In genomic region chr15:80107575-80107974, GRCm38 (mm10) we compare ENCODE assay signal across 32 mouse cellular contexts. TPM values are rescaled to one million over a fixed set of nuclear protein-coding genes. Genes with fewer than 3 reads are reported as not detected.
DNase-seq lines count a peak whose midpoint lies in the region; ATAC-seq and TF ChIP-seq lines count a peak whose summit lies in the region.
"Had no signal": no experiment of that assay in that cellular context is flagged by ENCODE, and none has a peak within 500 bp of the region (broad histone marks: within the 10 kb centered on the region; RNA-seq: fewer than 3 reads in every experiment).

No protein-coding gene starts in this region.

- TF ChIP-seq CTCF in liver, embryonic 14.5 days (IDR thresholded peaks at IDR 0.05; ENCODE audit: low read depth): 0 out of 2 replicates have a peak, but pooled peaks have one; percentile 9
- peak; percentile 40 for TF ChIP-seq CTCF in ES-Bruce4 (IDR thresholded peaks at IDR 0.05; ENCODE audit: low read depth, low read length)

- H3K9ac ChIP-seq in liver, embryonic 14.5 days (replicated peaks): no peak overlapping the region
- H3K9ac ChIP-seq in ES-Bruce4 (ENCODE audit: low read depth, poor library complexity, severe bottlenecking) (no peak overlapping the region), ES-E14 (ENCODE audit: insufficient read depth, low read depth, low read length, poor library complexity, severe bottlenecking) (peak overlapping the region; percentile 49)
- H3K9ac ChIP-seq in kidney, embryonic 16.5 days (replicated peaks; ENCODE audit: low read length): no peak overlapping the region
- H3K9ac ChIP-seq: embryonic facial prominence, embryonic 13.5 days; forebrain, embryonic 15.5 days; hindbrain, embryonic 14.5 days; kidney, embryonic 15.5 days; liver, embryonic 15.5 days; midbrain, embryonic 12.5 days had no signal

- in situ Hi-C loops in ES-E14 (cut with MboI; ENCODE audit: low sequenced_read_pairs in 2 of 2, unreplicated experiment in 2 of 2): no loop called here

- no peak for TF ChIP-seq EP300 in liver, embryonic 14.5 days (IDR thresholded peaks at IDR 0.05; ENCODE audit: low read depth)
- TF ChIP-seq EP300 in ES-Bruce4 (IDR thresholded peaks at IDR 0.05; ENCODE audit: insufficient read depth, low read depth, low read length): no peak

- no peaks in the 10 kb centered on the region for H3K36me3 ChIP-seq in liver, embryonic 14.5 days (replicated peaks; ENCODE audit: control insufficient read depth, insufficient read depth, low read depth)
- H3K36me3 ChIP-seq in ES-Bruce4 (ENCODE audit: control insufficient read depth, insufficient read depth, low read length, poor library complexity, severe bottlenecking) (no peaks in the 10 kb centered on the region), ES-E14 (ENCODE audit: control insufficient read depth, insufficient read depth, low read length, poor library complexity, severe bottlenecking) (peaks cover 10% of the 10 kb centered on the region), macrophage (ENCODE audit: inconsistent target) (peaks cover 14% of the 10 kb centered on the region)
- H3K36me3 ChIP-seq in kidney, embryonic 16.5 days (ENCODE audit: insufficient read depth, low read length): no peaks in the 10 kb centered on the region
- H3K36me3 ChIP-seq: embryonic facial prominence, embryonic 13.5 days; forebrain, embryonic 10.5 days; kidney, embryonic 15.5 days; liver, embryonic 15.5 days had no signal

- no peak overlapping the region for H3K4me3 ChIP-seq in liver, embryonic 14.5 days (ENCODE audit: insufficient read depth in 1 of 2, low read depth in 2 of 2, low read length in 2 of 2)
- H3K4me3 ChIP-seq in ES-Bruce4 (ENCODE audit: low read depth, low read length): no peak overlapping the region
- no peak overlapping the region for H3K4me3 ChIP-seq in ES-E14 (ENCODE audit: insufficient read depth in 1 of 2, low read depth in 1 of 2, low read length in 2 of 2, poor library complexity in 1 of 2, severe bottlenecking in 1 of 2)
- no peak overlapping the region for H3K4me3 ChIP-seq in macrophage (ENCODE audit: inconsistent target)
- no peak overlapping the region for H3K4me3 ChIP-seq in kidney, embryonic 16.5 days (ENCODE audit: low read length)
- H3K4me3 ChIP-seq: embryonic facial prominence, embryonic 13.5 days; forebrain, embryonic 10.5 days; forebrain, embryonic 15.5 days; gastrocnemius, adult 2 months; kidney, embryonic 15.5 days; liver, embryonic 15.5 days; megakaryocyte, embryonic 14.5 days; midbrain, embryonic 12.5 days had no signal

- no peak overlapping the region for H3K27ac ChIP-seq in liver, embryonic 14.5 days
- H3K27ac ChIP-seq in ES-Bruce4 (ENCODE audit: insufficient read depth, low read length) (no peak overlapping the region), ES-E14 (ENCODE audit: insufficient read depth, low read depth, low read length, poor library complexity, severe bottlenecking) (peak overlapping the region; percentile 36), macrophage (peak overlapping the region; percentile 96)
- H3K27ac ChIP-seq in kidney, embryonic 16.5 days (ENCODE audit: low read length): no peak overlapping the region
- H3K27ac ChIP-seq: embryonic facial prominence, embryonic 13.5 days; forebrain, embryonic 10.5 days; forebrain, embryonic 15.5 days; gastrocnemius, adult 2 months; hindbrain, embryonic 14.5 days; kidney, embryonic 15.5 days; liver, embryonic 15.5 days; midbrain, embryonic 12.5 days had no signal

- H3K4me1 ChIP-seq in liver, embryonic 14.5 days (replicated peaks; ENCODE audit: control insufficient read depth in 2 of 2, insufficient read depth in 2 of 2, low read length in 1 of 2): peaks cover 6 to 9% of the 10 kb centered on the region in 2 experiments
- peaks cover 4% of the 10 kb centered on the region for H3K4me1 ChIP-seq in ES-Bruce4 (ENCODE audit: control insufficient read depth, insufficient read depth, low read length)
- peaks cover 4 to 33% of the 10 kb centered on the region in 2 experiments; a peak in 3 of 4 replicates for H3K4me1 ChIP-seq in ES-E14 (ENCODE audit: control insufficient read depth in 2 of 2, insufficient read depth in 2 of 2, low read length in 2 of 2, poor library complexity in 1 of 2)
- no peaks in the 10 kb centered on the region for H3K4me1 ChIP-seq in kidney, embryonic 16.5 days (ENCODE audit: insufficient read depth, low read length)
- H3K4me1 ChIP-seq: embryonic facial prominence, embryonic 13.5 days; forebrain, embryonic 15.5 days; kidney, embryonic 15.5 days had no signal

- H3K4me2 ChIP-seq in liver, embryonic 14.5 days (ENCODE audit: low read depth): no peak overlapping the region
- H3K4me2 ChIP-seq in kidney, embryonic 16.5 days (replicated peaks; ENCODE audit: low read depth, low read length): no peak overlapping the region
- H3K4me2 ChIP-seq: embryonic facial prominence, embryonic 13.5 days; forebrain, embryonic 15.5 days; heart, embryonic 11.5 days; hindbrain, embryonic 14.5 days; kidney, embryonic 15.5 days; liver, embryonic 15.5 days; midbrain, embryonic 12.5 days had no signal

- DNase-seq in liver, embryonic 14.5 days (ENCODE audit: low read depth in 3 of 3, low spot score in 3 of 3): no peak
- DNase-seq in liver (no peak), ES-E14 (ENCODE audit: low read depth, low spot score) (no peak)
- no peak for DNase-seq in Muller cell, postnatal 12 days (ENCODE audit: inconsistent ontology term)
- DNase-seq: adrenal gland, adult 8-10 months; B cell, adult 2 months; cerebellum, adult 9-10 months; cerebellum, postnatal 36 days; gastrocnemius, adult 2 months; gastrocnemius, postnatal 36 days; heart, adult 18-20 months; heart, postnatal 36 days; kidney, adult 18-20 months; kidney, postnatal 4 days; layer of hippocampus, adult 9-11 months; left cerebral cortex, postnatal 4 days; lung, postnatal 36 days; thymus, adult 18-20 months; thymus, postnatal 25 days had no signal

- no peaks in the 10 kb centered on the region for H3K27me3 ChIP-seq in liver, embryonic 14.5 days (ENCODE audit: control insufficient read depth, insufficient read depth, low read length)
- H3K27me3 ChIP-seq in ES-Bruce4 (ENCODE audit: control insufficient read depth, insufficient read depth, low read length, poor library complexity, severe bottlenecking): no peaks in the 10 kb centered on the region
- no peaks in the 10 kb centered on the region for H3K27me3 ChIP-seq in kidney, embryonic 16.5 days (ENCODE audit: insufficient read depth, low read length)
- H3K27me3 ChIP-seq: embryonic facial prominence, embryonic 13.5 days; forebrain, embryonic 15.5 days; kidney, embryonic 15.5 days; liver, embryonic 15.5 days; megakaryocyte, embryonic 14.5 days; midbrain, embryonic 12.5 days had no signal

- no peak for TF ChIP-seq POLR2A in ES-Bruce4 (IDR thresholded peaks at IDR 0.05; ENCODE audit: insufficient read depth, low read length)

- peaks cover 70% of the 10 kb centered on the region for H3K79me2 ChIP-seq in macrophage (ENCODE audit: inconsistent target)

- WGBS in liver, embryonic 14.5 days (ENCODE audit: insufficient replicate concordance): 81% methylated on average over 3 of the region's 3 CpGs
- 86% methylated on average over 3 of the region's 3 CpGs for WGBS in macrophage (ENCODE audit: missing documents)
- WGBS in kidney, embryonic 16.5 days: 86% methylated on average over 3 of the region's 3 CpGs

- no peaks in the 10 kb centered on the region for H3K9me3 ChIP-seq in liver, embryonic 14.5 days (ENCODE audit: control insufficient read depth, low read length)
- H3K9me3 ChIP-seq in ES-Bruce4 (replicated peaks; ENCODE audit: control insufficient read depth, insufficient read depth, low read length, poor library complexity, severe bottlenecking) (no peaks in the 10 kb centered on the region), ES-E14 (ENCODE audit: control insufficient read depth, insufficient read depth, low read depth, low read length) (no peaks in the 10 kb centered on the region)
- H3K9me3 ChIP-seq in kidney, embryonic 16.5 days (ENCODE audit: low read length): no peaks in the 10 kb centered on the region
- H3K9me3 ChIP-seq: embryonic facial prominence, embryonic 13.5 days; forebrain, embryonic 10.5 days; forebrain, embryonic 15.5 days; kidney, embryonic 15.5 days; liver, embryonic 15.5 days; midbrain, embryonic 12.5 days had no signal

- no peak for ATAC-seq in liver, embryonic 14.5 days (ENCODE audit: insufficient read depth)
- no peak for ATAC-seq in kidney, embryonic 16.5 days (ENCODE audit: low FRiP score, low TSS enrichment)
- ATAC-seq: forebrain, embryonic 15.5 days had no signal

RNA-seq across cellular contexts. Expression of gene Rpl3, which starts 15.9 kb away (rescaled TPM):
- polyA plus RNA-seq in liver, embryonic 14.5 days (2012; rRNA removed): 530 and 765 TPM in 2 replicates
- polyA plus RNA-seq in liver, embryonic 14.5 days (2014; fragmentation: Nextera tagmentation; extraction: Ambion mirVana): 774 and 804 TPM in 2 replicates
- polyA plus RNA-seq in ES-Bruce4 (2011; ENCODE audit: insufficient read depth, insufficient read length, low read depth, missing spikeins) (2,815 and 3,044 TPM in 2 replicates), macrophage (2018) (633 to 940 TPM (median 770 TPM) in 3 replicates)
- total RNA-seq in ES-E14 (2012; rRNA removed): 1,661 and 1,803 TPM in 2 replicates
- total RNA-seq in macrophage (2018; cell fraction: chromatin; rRNA removed): 100 to 1,000 TPM in 24 of 26 experiments, 10 to 100 TPM in 2; 70.8 to 495 (median 240) TPM
- 100 to 1,000 TPM; 413 to 862 (median 571) TPM for total RNA-seq in macrophage (2018; cell fraction: cytosol; rRNA removed)
- total RNA-seq in macrophage (2018; cell fraction: nucleus; rRNA removed): 100 to 1,000 TPM; 139 to 883 (median 221) TPM
- 981 and 1,131 TPM in 2 replicates for polyA plus RNA-seq in kidney, embryonic 16.5 days (2015; fragmentation: Nextera tagmentation; extraction: Ambion mirVana)

RNA-seq across cellular contexts. Expression of gene Syngr1, which starts 16.4 kb away (rescaled TPM):
- 10.4 and 12.0 TPM in 2 replicates for polyA plus RNA-seq in liver, embryonic 14.5 days (2012; rRNA removed)
- 14.4 and 17.3 TPM in 2 replicates for polyA plus RNA-seq in liver, embryonic 14.5 days (2014; fragmentation: Nextera tagmentation; extraction: Ambion mirVana)
- 30.7 and 32.3 TPM in 2 replicates for polyA plus RNA-seq in ES-Bruce4 (2011; ENCODE audit: insufficient read depth, insufficient read length, low read depth, missing spikeins)
- total RNA-seq in ES-E14 (2012; rRNA removed): 78.8 and 105 TPM in 2 replicates
- 100 to 1,000 TPM in 11 of 26 experiments, 10 to 100 TPM in 14, 1 to 10 TPM in 1; 8.5 to 192 (median 76.8) TPM for total RNA-seq in macrophage (2018; cell fraction: chromatin; rRNA removed)
- 100 to 1,000 TPM; 185 to 377 (median 258) TPM for total RNA-seq in macrophage (2018; cell fraction: cytosol; rRNA removed)
- total RNA-seq in macrophage (2018; cell fraction: nucleus; rRNA removed): 100 to 1,000 TPM in 19 of 26 experiments, 10 to 100 TPM in 7; 29.5 to 228 (median 114) TPM
- 139 to 428 TPM (median 314 TPM) in 3 replicates for polyA plus RNA-seq in macrophage (2018)
- polyA plus RNA-seq in kidney, embryonic 16.5 days (2015; fragmentation: Nextera tagmentation; extraction: Ambion mirVana): 14.3 and 16.0 TPM in 2 replicates
- total RNA-seq: monocyte, adult 5-6 weeks had no signal

RNA-seq across cellular contexts. Expression of gene Tab1, which starts 25.4 kb away (rescaled TPM):
- 11.2 and 11.9 TPM in 2 replicates for polyA plus RNA-seq in liver, embryonic 14.5 days (2012; rRNA removed)
- 9.4 and 10.8 TPM in 2 replicates for polyA plus RNA-seq in liver, embryonic 14.5 days (2014; fragmentation: Nextera tagmentation; extraction: Ambion mirVana)
- polyA plus RNA-seq in ES-Bruce4 (2011; ENCODE audit: insufficient read depth, insufficient read length, low read depth, missing spikeins) (13.5 and 15.6 TPM in 2 replicates), macrophage (2018) (10.5 to 14.4 TPM (median 12.8 TPM) in 3 replicates)
- 16.6 and 24.3 TPM in 2 replicates for total RNA-seq in ES-E14 (2012; rRNA removed)
- 10 to 100 TPM in 21 of 26 experiments, 1 to 10 TPM in 5; 4.6 to 61.0 (median 34.9) TPM for total RNA-seq in macrophage (2018; cell fraction: chromatin; rRNA removed)
- total RNA-seq in macrophage (2018; cell fraction: cytosol; rRNA removed): 10 to 100 TPM in 12 of 26 experiments, 1 to 10 TPM in 14; 1.2 to 15.4 (median 9.5) TPM
- 10 to 100 TPM in 18 of 26 experiments, 1 to 10 TPM in 8; 4.1 to 64.7 (median 23.5) TPM for total RNA-seq in macrophage (2018; cell fraction: nucleus; rRNA removed)
- 44.1 and 44.7 TPM in 2 replicates for polyA plus RNA-seq in kidney, embryonic 16.5 days (2015; fragmentation: Nextera tagmentation; extraction: Ambion mirVana)

Comparison
In these comparisons a context has a peak if more than half of its experiments do, and no peak if none do; other contexts are left out.
1. H3K27ac ChIP-seq: peak in ES-E14 (single experiment) and macrophage (single experiment); none in liver, embryonic 14.5 days (single experiment), ES-Bruce4 (single experiment) and kidney, embryonic 16.5 days (single experiment).